Mouse (Mus musculus) layer of hippocampus, adult 11-12 months (tissue): ENCODE measurements around the gene Itgb2.
A peak's percentile ranks its signal among the peaks of the same experiment; 100 is the strongest.

Experiments used
- DNase-seq: peaks from one replicate; pipeline ENCODE4 v3.0.0; 2022; ENCODE audit warnings: low spot score

The Itgb2 gene

GRCm38 (mm10) chr10:77517066-77517620 lies 12.9 kb upstream of the Itgb2 start:
- no peak for DNase-seq

DNA sequence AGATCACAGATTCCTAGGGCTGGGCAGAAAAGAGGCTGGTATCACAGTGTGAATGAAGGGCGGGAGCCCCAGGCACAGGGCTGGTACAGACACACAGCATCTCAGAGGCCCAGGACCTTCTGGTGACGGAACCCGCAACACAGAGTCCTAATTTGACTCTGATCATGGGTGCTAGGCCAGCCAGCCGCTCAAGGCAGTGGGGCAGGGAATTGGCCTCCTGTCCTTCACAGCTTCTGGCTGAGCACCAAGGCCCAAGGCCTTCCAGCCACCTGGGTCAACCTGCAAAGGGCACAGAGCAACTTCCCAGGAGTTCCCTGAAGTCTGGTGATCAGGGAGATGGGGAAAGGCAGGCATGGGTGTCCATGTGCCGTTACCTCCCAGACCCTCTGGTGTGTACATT lies 12.3 kb upstream of the Itgb2 start:
- no peak for DNase-seq

DNA sequence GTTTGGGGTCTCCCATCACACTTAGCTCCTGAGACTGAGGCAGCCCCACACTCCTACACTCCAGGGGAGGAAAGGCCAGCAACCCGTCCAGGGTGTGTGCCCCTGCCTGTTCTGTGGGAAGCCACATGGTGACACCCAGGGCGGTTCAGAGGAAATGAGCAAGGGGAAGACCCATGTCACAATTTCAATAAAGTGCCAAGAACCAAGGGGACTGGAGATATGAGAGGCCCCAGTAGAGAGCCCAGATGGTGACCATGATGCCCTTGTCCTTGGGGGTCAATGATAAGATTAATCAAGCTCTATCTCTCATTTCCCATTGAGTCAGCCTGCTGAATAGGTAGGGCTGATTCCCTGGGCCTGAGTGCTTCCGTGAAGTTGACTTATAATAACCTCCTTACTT lies 10.9 kb upstream of the Itgb2 start:
- no peak for DNase-seq

DNA sequence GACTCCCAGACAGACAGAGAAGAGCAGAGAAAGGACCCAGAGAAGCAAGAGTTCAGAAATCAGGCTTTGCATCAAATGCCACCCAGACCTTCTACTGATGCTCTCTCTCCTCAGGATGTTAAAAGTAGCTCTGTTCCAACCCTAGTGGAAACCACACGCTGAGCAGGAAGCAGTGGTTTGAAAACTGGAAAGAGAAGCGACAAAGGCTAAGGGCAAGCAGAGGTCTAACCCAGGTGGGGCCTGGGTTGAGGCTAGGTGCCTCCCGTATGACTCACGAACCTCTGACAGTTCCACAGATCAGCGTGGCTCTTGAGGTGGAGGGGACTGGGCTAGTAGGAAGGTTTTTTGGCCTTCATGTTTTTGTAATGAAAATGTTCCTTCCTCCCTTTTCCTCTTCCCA lies 9.6 kb upstream of the Itgb2 start:
- no peak for DNase-seq

DNA sequence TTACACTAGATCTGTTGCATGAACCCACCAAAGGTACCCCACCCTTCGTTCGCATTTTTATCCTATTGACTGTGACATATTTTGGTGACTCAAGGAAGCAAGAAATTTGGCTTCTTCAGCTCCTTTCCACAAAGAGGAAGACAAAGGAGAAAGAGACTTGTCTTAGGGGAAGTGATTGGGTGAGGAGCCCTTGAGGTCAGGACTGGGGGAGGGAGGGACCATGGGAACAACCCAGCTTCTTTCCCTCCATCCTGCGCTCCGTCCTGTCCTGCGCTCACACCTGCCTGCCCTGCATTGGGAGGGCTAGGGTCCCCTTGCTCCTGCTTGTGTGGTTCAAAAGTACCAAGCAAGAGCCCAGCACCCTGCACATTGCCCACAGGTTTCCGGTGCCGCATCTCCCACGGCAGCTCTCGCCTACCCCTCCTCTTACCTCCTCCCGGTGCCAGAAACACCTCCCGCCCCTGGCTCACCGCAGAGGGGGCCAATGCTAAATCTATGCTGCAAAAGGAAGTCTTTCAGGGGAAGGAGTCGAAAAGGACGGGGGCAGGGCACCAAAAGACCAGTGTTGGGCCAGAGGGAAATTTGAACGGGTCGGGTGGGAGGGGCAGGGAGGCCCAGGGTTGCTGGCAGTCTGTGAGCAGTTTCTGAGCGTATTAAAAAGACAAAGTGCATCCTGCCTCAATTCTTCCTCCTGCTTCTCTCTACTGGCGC lies 7.9 kb upstream of the Itgb2 start:
- no peak for DNase-seq

- DNase-seq, result no peak
Observed at GRCm38 (mm10) chr10:77522746-77523145, 7.3 kb upstream of the Itgb2 start.

- DNase-seq, result no peak
Observed at GRCm38 (mm10) chr10:77523321-77523720, 6.7 kb upstream of the Itgb2 start.

DNA sequence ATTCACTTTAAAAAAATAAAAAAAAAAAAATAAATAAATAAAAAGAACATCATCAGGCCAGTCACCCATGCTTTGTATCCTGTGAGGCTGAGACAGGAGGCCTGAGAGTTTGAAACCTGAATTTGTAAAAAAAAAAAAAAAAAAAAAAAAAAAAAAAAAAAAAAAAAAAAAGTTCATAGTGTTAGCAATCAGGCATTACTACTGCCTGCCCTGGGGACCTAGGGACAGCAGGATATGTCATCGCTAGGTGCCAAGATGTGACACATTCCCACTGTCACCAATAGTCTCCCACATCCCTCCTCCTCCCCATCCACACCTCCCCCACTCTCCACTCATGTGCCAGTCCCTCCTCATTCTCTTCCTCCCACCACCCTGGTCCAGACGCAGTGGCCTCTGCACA lies 3.6 kb upstream of the Itgb2 start:
- DNase-seq, result no peak

GRCm38 (mm10) chr10:77528634-77529033 lies 1.4 kb upstream of the Itgb2 start:
- no peak for DNase-seq

DNA sequence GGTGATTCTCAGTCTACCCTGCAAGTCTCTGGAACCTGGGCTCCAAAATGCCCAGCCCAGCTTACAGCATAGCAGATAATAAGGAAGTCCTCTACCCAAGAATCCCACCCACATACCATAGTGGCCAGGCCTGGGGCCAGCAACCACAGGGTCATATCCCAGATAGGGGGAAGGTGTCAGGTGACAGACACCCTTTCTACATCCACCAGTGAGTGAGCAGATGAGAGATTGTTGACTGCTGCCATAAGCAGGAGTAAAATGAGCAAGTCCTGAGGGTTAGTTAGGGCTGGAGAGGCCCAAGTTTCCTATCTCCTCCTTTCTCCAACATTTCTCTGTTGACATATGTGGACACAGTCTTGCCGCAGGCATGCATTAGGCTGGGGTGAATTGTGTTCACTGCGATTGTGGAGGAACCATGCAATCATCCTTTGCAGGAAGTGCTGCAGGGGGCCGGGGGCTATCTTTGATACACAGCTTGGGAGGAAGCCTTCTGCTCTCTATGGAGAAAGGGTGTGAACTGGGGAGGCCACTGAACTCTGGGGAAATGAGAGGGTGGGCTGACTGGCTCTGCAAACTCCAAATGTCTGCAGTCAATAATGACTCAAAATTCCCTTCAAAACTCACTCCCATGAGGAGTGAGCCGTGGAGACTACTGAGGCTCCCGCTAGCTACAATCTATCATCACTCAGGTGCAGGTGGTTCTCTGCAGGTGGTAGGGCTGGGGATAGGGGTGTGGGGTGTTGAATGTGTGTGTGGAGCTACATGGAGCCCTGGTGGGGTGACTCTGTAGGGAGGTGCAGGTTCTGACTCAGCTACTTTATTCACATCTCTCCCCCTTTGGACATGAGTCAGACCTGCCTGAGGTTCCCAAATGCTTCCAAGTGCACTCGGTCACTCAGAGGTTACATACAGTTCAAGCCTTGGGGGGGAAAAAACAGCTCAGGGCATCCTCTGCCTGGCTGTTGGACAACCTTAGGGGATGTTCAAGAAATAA lies 1.3 kb downstream of the Itgb2 start:
- DNase-seq, result no peak

- no peak for DNase-seq
Observed at GRCm38 (mm10) chr10:77532020-77532413, 2.0 kb downstream of the Itgb2 start.

- no peak for DNase-seq
Observed at GRCm38 (mm10) chr10:77536727-77537126, 6.7 kb downstream of the Itgb2 start.

- DNase-seq, result no peak
Observed at GRCm38 (mm10) chr10:77537215-77538209, 7.5 kb downstream of the Itgb2 start.

GRCm38 (mm10) chr10:77539320-77539945 lies 9.4 kb downstream of the Itgb2 start:
- no peak for DNase-seq

GRCm38 (mm10) chr10:77540576-77541102 lies 10.6 kb downstream of the Itgb2 start:
- no peak for DNase-seq

DNA sequence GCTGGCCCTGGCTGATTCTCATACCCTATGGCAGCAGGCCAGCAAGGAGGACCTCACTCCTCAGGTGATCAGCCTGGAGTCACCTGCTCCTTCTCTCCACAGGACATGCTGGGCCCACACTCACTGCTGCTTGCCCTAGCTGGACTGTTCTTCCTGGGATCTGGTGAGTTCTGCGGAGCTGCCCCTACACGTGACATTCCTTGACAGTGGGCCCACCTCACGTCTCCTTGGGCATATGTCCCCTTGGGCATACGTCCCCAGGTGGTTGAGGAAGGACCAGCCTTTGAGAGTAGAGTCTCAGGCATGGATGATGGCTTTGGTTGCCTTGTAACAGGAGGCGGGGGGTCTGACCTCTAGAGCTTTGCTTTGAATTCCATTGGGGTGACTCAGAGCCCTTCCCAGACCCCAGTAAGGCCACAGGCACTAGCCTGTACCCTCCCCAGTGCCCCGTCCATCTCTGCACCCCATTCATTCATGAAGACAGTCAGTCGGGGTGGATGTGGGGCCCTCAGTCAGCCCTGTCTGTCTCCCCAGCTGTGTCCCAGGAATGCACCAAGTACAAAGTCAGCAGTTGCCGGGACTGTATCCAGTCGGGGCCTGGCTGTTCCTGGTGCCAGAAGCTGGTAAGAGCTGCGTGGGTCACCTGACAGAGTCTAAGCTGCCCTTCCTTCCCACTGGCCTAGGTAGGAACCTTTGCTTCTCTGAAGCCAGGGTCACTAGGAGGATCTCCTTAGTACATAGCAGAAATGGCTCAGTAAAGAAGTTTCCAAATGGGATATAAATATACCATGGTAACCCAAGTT lies 12.0 kb downstream of the Itgb2 start:
- DNase-seq, result no peak

DNA sequence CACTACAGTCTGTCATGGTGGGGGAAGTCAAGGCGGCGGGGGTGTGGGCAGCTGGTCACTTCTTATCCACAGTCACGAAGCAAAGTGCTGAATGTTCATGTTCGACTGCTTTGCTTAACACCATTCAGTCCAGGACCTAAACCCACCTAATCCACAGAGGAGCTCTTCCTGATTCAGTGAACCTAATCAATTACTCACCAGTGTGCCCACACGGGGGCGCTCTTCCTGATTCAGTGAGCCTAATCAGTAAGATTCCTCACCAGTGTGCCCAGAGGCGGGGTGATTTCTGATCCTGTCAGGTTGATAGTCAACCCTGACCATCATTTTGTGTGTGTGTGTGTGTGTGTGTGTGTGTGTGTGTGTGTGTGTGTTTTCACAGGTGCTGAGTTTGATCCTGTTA lies 13.2 kb downstream of the Itgb2 start:
- DNase-seq, result no peak

- peak; percentile 81 for DNase-seq
Observed at GRCm38 (mm10) chr10:77544916-77545315, 14.9 kb downstream of the Itgb2 start.

DNA sequence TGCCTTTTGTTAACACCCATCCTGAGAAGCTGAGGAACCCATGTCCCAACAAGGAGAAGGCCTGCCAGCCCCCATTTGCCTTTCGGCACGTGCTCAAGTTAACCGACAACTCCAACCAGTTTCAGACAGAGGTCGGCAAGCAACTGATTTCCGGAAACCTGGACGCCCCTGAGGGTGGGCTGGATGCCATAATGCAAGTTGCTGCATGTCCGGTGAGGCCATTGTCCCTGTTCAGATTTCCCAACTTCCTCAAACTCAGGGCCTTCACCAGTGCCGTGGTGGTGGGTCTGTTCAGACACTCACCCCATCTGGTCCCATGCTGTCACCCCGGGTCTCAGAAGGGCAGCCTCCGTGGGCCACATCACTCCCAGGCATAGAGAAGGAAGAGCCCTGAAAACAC lies 18.5 kb downstream of the Itgb2 start:
- no peak for DNase-seq

DNA sequence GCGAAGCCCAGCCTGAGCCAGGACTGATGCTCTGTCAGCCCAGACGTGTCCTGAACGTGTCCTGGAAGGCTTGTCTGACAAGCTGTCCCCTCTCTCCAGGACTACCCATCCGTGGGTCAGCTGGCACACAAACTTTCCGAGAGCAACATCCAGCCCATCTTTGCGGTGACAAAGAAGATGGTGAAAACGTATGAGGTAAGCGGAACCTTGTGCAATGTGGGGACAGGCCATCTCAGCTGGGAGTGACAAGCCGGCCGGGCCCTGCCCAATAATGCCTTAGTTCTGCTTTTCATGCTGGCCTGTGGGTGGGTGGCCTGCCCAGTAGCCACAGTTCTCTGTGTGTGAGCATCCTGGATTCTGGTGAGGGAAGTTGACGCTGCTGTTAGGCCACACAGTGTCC lies 20.8 kb downstream of the Itgb2 start:
- peak; percentile 70 for DNase-seq
